Mouse (Mus musculus) embryonic fibroblast, embryonic 13.5 days (primary cell): ENCODE measurements around the gene Kpna6.

Experiments used
- CTCF ChIP-seq: IDR thresholded peaks from 2 replicates; pipeline ENCODE4 v1.5.1; 2011; ENCODE audit warnings: mild to moderate bottlenecking, control low read depth, low read length, moderate library complexity, borderline replicate concordance; ENCODE audit not compliant: insufficient read depth
- POLR2A ChIP-seq: IDR thresholded peaks from 2 replicates; pipeline ENCODE4 v1.6.1; 2011; ENCODE audit warnings: low read depth, mild to moderate bottlenecking, control low read depth, low read length, moderate library complexity

DNA sequence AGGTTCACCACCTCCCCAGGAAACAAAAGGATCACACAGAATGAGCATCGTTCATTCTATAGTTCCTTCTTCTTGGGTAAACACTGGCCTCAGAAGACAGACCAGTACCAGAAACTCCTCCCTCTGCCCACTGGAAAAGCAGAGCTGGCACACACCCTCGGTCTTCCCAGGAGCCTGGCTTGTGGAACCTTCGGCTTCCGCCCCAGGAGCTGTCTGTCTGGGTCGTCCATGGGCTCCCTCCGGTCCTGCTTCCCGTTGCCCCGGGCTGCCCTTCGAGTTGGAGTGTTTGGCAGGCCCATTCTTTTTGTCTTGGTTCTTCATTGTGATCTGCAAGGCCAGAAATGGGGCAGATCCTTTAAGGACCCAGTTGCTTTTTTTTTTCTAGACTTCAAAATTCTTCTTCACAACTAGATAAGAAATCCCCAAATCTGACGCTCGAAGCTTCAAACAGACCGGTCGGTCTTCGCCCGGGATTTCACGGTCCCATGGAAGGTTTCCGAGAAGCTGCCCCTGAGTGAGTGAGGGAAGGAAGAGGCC, 32.4 kb downstream of the Kpna6 start:
- TF ChIP-seq POLR2A: peak; percentile 78
- no peak for TF ChIP-seq CTCF
